Mouse (Mus musculus): ENCODE results near the gene Slc35b4.

GRCm38 (mm10) chr6:34116838-34117478, 60.0 kb downstream of the Slc35b4 start:
- TF ChIP-seq CTCF (IDR thresholded peaks at IDR 0.05) (no peak), EP300 (IDR thresholded peaks at IDR 0.05) (no peak)

Data from lung, postnatal 0 days (tissue).